Mouse (Mus musculus): Measurements from ENCODE around the gene Cbx1. TPM values are rescaled to one million over a fixed set of nuclear protein-coding genes. Genes with fewer than 3 reads are reported as not detected.

Cbx1 gene
- 30.2 TPM for polyA plus RNA-seq (2014; fragmentation: Illumina TruSeq; extraction: RNeasy Lipid Tissue Mini Kit (QIAGEN cat#74804); ENCODE audit: insufficient read depth, low read depth, low replicate concordance)

DNA sequence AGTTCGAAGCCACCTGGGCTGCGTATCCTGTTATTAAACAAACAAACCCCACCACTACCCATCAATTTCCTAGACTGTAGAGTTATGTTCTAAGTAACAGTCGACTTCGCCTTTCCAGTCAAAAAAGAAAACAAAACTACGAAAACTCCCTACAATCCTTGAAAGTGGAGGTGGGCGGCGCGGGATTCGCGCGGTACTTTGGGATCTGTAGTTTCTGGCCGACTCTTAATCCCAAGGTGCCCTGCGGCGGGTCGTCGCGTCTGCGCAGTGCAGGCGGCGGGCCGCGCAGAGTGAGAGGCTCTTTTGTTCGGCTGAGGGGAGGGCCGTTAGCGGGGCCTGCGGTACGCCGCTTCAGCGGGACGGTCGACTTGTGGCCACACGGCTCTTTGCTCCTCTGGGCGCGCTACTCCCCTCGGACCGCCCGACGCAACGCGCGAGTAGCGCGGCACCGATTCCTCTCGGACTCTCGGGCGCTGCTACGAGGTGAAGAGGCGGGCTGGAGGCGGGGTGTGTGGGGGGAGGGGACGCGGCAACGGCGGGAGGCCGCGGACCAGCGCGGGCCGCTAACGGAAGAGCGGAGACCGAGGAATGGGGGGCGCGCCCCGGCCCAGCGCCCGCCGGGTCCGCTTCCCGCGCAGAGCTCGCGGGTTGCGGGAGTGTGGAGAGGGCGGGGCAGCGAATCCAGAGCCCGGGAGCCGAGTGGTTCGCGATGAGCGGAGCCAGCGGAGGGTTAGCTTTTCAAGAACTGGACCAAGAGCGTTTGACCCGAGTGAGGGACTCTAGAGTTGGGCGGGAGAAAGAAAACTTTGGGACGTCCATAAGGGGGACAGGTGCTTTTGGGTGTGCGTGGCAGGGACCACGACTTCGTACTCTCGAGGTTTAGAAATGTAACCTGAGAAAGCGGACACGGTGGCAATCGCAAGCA, at the start of gene Cbx1:
Gene Cbx1, plus strand, starts transcription at position 257 of the 925 bp plus-strand sequence.

DNA sequence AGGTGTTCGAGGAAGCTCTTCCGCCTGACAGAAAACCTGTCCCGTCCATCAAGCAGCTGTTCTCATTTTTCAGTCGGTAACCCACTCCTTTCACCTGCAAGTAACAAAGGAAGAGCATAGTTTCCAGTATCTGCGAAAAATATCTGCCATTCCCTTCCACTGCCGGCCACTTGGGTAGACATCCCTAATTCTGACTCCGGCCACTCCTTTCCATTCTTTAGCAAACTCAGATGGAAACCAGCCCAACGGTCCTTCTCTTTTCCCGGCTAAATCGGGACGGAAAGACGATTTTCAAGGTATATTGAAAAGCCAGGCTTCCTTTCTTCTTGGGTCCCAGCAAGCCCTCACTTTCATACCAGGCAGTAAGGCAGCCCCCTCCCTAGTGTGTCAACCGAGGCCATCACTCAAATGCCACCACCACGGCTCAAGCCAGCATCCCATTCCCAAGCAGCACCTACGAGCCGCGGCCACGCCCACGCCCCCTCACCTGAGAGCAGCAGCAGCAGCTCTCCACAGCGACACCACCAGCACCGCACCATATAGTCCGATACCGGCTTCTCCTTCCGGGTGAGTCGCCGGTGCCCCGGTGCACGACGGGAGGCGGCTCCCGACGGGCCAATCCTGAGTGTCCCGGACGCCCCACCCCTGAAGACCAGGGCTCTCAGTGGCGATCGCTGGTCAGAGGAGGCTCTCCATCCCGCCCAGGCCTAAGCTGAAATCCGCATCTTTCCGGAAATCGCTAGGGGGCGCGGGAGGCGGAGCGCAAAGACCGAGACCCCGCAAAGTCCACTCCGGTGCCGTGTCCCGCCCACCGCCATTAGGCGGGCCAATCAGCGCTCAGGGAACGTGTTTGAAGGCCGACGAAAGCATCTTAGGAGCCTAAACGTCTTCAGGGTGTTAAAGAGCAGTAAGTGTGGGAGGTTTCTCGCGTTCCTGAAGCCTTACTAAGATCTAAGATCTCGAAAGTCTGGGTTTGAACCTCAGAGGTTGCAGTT, 11.7 kb upstream of the Cbx1 start, which contains the start of gene Snx11:
Gene Snx11, minus strand, starts transcription at position 592 of the 995 bp plus-strand sequence.

DNA sequence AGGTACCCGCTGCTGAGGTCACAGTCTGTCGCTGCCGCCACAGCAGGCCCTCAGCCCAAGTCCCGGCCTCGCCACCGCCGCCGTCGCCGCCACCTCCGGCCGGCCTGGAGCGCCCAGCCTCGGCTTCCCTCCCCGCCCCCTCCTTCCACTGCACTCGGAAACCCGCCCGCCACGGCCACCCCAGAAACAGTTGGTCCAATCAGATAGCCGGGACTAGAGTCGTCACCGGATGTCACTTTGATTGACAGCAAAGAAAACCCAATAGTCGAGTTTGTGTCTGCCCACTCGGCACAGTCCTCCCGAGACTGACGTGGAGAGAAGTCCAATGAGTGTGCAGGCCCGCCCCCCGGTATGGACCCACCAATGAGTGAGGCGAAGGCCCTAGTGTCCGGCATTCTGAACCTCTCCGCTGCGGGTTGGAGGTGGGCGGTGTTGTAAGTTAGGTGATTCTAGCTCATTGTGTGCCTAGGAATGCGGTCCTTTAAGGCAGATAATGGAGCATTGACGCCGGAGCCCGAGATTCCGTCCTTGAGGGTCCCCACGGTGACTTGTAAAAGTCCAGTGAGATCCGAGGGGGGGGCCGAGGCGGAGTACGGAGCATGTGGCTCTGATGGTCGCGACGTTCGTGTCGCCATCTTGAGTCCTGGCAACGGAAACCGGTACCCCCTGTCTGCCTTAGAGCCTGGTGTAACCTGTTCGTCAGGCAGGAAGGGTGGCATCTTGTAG, 41.0 kb downstream of the Cbx1 start, which contains the start of gene Nfe2l1:
Gene Nfe2l1, minus strand, starts transcription at position 156 of the 726 bp plus-strand sequence.

DNA sequence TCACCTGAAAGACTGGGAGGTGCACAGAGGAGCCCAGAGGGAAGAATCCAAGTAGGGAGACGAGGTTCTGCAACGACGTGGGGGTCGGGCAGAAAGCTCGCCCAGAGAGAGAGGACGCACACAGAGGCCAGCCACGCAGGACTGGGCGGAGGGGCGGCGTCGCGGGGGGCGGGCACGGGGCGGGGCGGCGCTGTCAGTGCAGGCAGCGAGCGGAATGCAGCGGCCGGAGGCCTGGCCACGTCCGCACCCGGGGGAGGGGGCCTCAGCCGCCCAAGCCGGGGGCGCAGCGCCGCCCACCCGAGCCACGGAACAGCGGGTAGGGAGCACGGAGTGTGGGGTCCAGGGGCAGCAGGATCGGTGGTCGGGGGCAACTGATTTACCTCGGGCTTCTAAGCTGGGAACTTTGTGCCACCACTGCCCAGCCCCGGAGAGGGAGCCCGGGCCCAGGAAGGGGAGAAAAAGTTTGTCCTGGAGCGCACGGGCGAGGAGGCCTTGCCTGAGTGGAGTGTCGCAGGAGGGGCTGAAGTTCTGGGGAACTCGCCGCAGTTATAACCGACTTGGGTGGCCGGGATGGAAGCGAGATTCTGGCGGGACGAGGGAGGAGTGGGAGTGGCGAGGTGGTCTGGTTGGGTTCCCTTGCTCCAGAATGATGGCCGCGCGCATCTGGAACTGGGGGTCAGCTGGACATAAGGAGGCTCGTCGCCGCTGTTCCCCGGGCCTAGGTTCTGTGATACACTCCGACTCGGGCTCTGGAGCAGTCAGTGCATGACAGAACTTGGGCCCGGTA, 60.9 kb downstream of the Cbx1 start, which contains the start of gene Copz2:
Gene Copz2, plus strand, starts transcription at position 190 of the 787 bp plus-strand sequence.

Other genes with a start within 250 kb of the Cbx1 start
- gene Snx11, start 11.6 kb upstream of the Cbx1 start, polyA plus RNA-seq (2014; fragmentation: Illumina TruSeq; extraction: RNeasy Lipid Tissue Mini Kit (QIAGEN cat#74804); ENCODE audit: insufficient read depth, low read depth, low replicate concordance), result 19.2 TPM
- gene Nfe2l1, start 40.8 kb downstream of the Cbx1 start, polyA plus RNA-seq (2014; fragmentation: Illumina TruSeq; extraction: RNeasy Lipid Tissue Mini Kit (QIAGEN cat#74804); ENCODE audit: insufficient read depth, low read depth, low replicate concordance), result 97.1 TPM
- gene Copz2, start 60.7 kb downstream of the Cbx1 start, polyA plus RNA-seq (2014; fragmentation: Illumina TruSeq; extraction: RNeasy Lipid Tissue Mini Kit (QIAGEN cat#74804); ENCODE audit: insufficient read depth, low read depth, low replicate concordance), result 43.4 TPM
- 28.8 TPM for gene Cdk5rap3, start 127.4 kb downstream of the Cbx1 start, polyA plus RNA-seq (2014; fragmentation: Illumina TruSeq; extraction: RNeasy Lipid Tissue Mini Kit (QIAGEN cat#74804); ENCODE audit: insufficient read depth, low read depth, low replicate concordance)
- gene Prr15l, start 139.0 kb downstream of the Cbx1 start, polyA plus RNA-seq (2014; fragmentation: Illumina TruSeq; extraction: RNeasy Lipid Tissue Mini Kit (QIAGEN cat#74804); ENCODE audit: insufficient read depth, low read depth, low replicate concordance), result 99.6 TPM
- gene Pnpo, start 154.9 kb downstream of the Cbx1 start, polyA plus RNA-seq (2014; fragmentation: Illumina TruSeq; extraction: RNeasy Lipid Tissue Mini Kit (QIAGEN cat#74804); ENCODE audit: insufficient read depth, low read depth, low replicate concordance), result 18.9 TPM
- gene Sp2, start 193.8 kb downstream of the Cbx1 start, polyA plus RNA-seq (2014; fragmentation: Illumina TruSeq; extraction: RNeasy Lipid Tissue Mini Kit (QIAGEN cat#74804); ENCODE audit: insufficient read depth, low read depth, low replicate concordance), result 6.9 TPM
- gene Sp6, start 224.3 kb downstream of the Cbx1 start, polyA plus RNA-seq (2014; fragmentation: Illumina TruSeq; extraction: RNeasy Lipid Tissue Mini Kit (QIAGEN cat#74804); ENCODE audit: insufficient read depth, low read depth, low replicate concordance), result 2.2 TPM
- 12.5 TPM for gene Scrn2, start 240.8 kb downstream of the Cbx1 start, polyA plus RNA-seq (2014; fragmentation: Illumina TruSeq; extraction: RNeasy Lipid Tissue Mini Kit (QIAGEN cat#74804); ENCODE audit: insufficient read depth, low read depth, low replicate concordance)

Measured in lung, adult 10 weeks (tissue).